Mouse (Mus musculus) activated CD4-positive, CD25-positive, alpha-beta regulatory T cell (primary cell): ENCODE data around the gene Rab23. TPM values are rescaled to one million over a fixed set of nuclear protein-coding genes. Genes with fewer than 3 reads are reported as not detected.

Experiments
- polyA plus RNA-seq, 2 experiments: library from polyadenylated mRNA; unstranded; fragments of 100-300 nt; shearing (Covaris generic); gene quantifications; one replicate each; pipeline ENCODE4 v1.2.1; 2017

The Rab23 gene
- 10 to 100 TPM in 1 of 2 experiments, 1 to 10 TPM in 1; 4.7 to 10.8 TPM for polyA plus RNA-seq

DNA sequence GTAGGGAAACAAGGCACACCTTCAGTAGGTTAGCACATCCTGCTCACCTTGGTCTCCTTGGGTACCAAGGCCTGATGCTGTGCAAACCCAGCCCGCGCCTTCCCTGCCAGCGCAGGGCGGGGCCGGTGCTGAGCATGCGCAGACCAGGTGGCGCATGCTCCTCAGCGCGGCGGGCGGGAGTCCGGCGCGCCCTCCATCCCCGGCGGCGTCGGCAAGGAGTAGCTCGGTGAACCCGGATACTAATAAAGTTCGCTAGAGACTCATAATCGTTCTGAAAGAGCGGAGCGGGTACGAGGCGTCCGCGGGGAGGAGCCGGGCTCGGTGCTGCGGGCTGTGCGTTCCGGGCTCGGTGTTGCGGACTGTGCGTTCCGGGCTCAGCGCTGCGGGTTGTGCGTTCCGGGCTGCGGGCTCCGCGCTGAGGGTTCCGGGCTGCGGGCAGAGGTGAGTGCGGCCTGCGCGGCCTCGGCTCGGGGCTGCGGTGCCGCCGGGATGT, at the start of gene Rab23:
TSS of gene Rab23 (plus strand) at position 155 of the 493 bp plus-strand sequence.

DNA sequence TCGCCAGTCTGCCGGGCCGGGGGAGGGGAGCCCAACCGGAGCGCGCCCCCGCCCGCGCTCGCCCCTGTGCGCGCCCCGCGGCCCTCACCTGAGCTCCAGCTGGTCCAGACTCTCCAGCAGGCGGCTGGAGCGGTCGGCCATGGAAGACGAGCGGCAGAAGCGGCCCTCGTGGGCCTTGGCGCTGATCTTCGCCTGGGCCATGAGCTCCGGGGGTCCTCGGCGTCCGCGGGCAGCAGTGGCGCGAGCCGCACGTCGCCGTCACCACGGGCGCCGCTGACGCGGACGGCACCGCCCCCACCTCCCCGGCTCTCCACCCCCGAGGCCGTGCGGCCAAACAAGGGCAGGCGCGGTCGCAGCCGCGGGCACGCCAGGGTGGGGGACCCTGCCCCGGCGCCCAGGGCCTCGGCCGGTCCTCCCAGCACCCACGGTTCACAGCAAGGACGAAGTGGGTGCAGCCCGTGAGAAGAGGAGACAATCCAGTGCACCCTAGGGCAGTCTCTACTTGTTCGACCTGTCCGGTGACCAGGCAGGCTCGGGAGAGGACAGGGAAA, 37.9 kb downstream of the Rab23 start, which contains the start of gene Bag2:
TSS of gene Bag2 (minus strand) at position 305 of the 551 bp plus-strand sequence.

Other genes with a start within 250 kb of the Rab23 start
- gene Prim2, start 50.1 kb upstream of the Rab23 start, polyA plus RNA-seq, result 10 to 100 TPM; 13.5 to 14.5 TPM
- gene Bag2, start 37.9 kb downstream of the Rab23 start, polyA plus RNA-seq, result 1 to 10 TPM; 3.0 to 3.8 TPM
- gene Zfp451, start 94.7 kb downstream of the Rab23 start, polyA plus RNA-seq, result 10 to 100 TPM; 27.7 to 34.0 TPM
- 1 to 10 TPM; 2.4 to 4.3 TPM for gene Bend6, start 187.9 kb downstream of the Rab23 start, polyA plus RNA-seq
- 10 to 100 TPM in 1 of 2 experiments, 1 to 10 TPM in 1; 7.5 to 15.8 TPM for gene Dst, start 188.3 kb downstream of the Rab23 start, polyA plus RNA-seq